Mouse (Mus musculus): ENCODE measurements around the gene Alkbh2.

GRCm38 (mm10) chr5:114137481-114138276, 9.7 kb upstream of the Alkbh2 start:
- TF ChIP-seq E2F4 (IDR thresholded peaks at IDR 0.05; ENCODE audit: insufficient read depth) (no peak), POLR2A (IDR thresholded peaks at IDR 0.05; ENCODE audit: insufficient read length, low read depth) (no peak)

Measured in myocyte (in vitro differentiated cells).